Mouse (Mus musculus) gastrocnemius, adult 2 months (tissue): Measurements from ENCODE around the gene Maml3. TPM values are rescaled to one million over a fixed set of nuclear protein-coding genes. Genes with fewer than 3 reads are reported as not detected.

Experiments
- DNase-seq: peaks from one replicate; pipeline ENCODE4 v3.0.0; 2022
- H3K27ac ChIP-seq: fragments of 200-600 bp; 2 replicates; pipeline ENCODE4 v1.8.1; 2022; ENCODE audit warnings: mild to moderate bottlenecking
- H3K4me3 ChIP-seq: fragments of 200-600 bp; 2 replicates; pipeline ENCODE4 v1.8.1; 2022; ENCODE audit warnings: mild to moderate bottlenecking, moderate library complexity
- CTCF ChIP-seq: fragments of 200-600 bp; IDR thresholded peaks from 2 replicates; pipeline ENCODE4 v1.8.1; 2022; ENCODE audit warnings: antibody characterized with exemption, mild to moderate bottlenecking, moderate library complexity
- intact Hi-C: fragments of 180-260 bp; cut with DNase I; formaldehyde crosslinking; loops from one replicate; pipeline ENCODE4 v1.15.1; 2025
- total RNA-seq, 2 experiments: library from RNA; stranded (reverse); gene quantifications; 2 replicates each; pipeline ENCODE4 v1.2.3; 2021

Maml3 gene
- total RNA-seq, 2 experiments from 2014 or later: 2.0 to 2.5 TPM

DNA sequence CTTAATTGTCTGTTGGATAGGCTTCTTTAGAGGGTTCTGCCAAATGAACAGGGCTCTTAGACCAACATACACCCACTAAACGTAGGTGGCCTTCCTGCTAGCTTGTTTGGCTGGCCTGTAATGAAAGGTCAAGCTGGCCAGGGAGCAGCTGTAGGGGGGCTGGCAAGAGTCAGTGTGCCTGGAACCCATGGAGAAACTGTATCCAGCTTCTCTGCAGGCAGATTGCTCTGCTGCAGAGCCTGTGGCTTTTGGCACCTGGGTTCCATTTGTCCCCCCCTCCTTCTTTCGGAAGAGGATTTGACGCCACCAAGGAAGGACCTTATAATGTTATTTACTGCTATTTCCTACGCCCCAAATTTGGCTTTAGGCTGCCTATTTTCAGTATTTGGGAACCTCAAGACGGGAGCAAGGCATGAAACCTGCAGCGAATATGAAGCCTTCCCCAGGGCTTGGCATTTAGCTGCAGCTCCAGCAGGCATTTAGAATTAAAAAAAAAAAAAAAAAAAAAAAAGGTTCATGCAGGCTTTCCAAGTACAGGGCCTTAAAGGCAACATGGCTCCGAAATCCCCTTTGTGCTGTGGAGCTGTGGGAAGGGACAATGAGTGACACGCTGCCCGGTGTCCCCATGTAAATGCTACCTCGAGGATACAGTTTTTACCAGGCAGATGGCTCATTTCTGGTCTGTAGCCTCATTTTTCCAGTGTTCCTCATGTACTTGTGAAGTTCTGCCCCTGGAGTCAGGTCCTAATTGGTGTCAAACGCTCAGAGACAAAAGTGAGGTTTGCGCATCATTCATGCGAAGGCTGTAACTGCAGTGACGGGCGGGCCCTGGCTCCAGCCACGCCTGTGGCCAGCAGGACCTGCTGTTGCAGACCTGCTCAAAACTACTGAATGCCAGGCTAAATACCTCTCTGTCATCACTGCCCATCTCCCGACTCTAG is 356.2 kb downstream of the Maml3 start:
- no peak overlapping the region for H3K4me3 ChIP-seq
- TF ChIP-seq CTCF: no peak
- peak; percentile 58 for DNase-seq
- intact Hi-C loops: loop anchor here (2.0 kb wide), 1 partner anchor 40 kb away; no protein-coding TSS in a partner anchor
- peak overlapping the region; percentile 72 for H3K27ac ChIP-seq

- intact Hi-C loops: no loop called here
Observed at GRCm38 (mm10) chr3:51746816-51747215, 358.1 kb downstream of the Maml3 start.

GRCm38 (mm10) chr3:51745162-51745561 is 359.7 kb downstream of the Maml3 start:
- Histone ChIP-seq H3K4me3 (no peak overlapping the region), H3K27ac (no peak overlapping the region)
- DNase-seq: no peak
- intact Hi-C loops: no loop called here
- TF ChIP-seq CTCF: no peak

More at GRCm38 (mm10) chr3:51746816-51747215, 358.1 kb downstream of the Maml3 start:
- TF ChIP-seq CTCF: no peak
- Histone ChIP-seq H3K27ac (no peak overlapping the region), H3K4me3 (no peak overlapping the region)
- DNase-seq: no peak

DNA sequence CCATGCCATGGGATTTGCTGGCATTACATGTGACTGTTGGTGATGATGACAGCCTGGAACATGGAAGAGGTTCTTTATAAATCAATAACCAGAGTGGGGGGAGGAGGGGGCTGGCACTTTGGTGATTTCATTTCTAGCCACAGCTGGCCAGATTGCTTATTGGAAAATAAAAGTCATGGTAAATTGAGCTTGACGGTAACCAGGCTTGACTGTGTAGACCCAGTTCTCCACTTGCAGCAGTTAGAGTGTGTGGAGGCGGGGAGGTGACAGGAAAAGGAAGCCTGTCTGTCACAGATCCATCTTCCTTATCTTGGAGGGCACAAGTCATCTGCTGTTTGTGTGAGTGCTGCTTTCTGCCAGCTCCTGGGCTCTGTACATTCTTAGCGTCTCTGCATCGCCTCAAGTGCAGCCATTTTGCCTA is 360.5 kb downstream of the Maml3 start:
- no peak for DNase-seq
- TF ChIP-seq CTCF: no peak
- intact Hi-C loops: no loop called here
- no peak overlapping the region for H3K4me3 ChIP-seq
- no peak overlapping the region for H3K27ac ChIP-seq

GRCm38 (mm10) chr3:51742405-51742804 is 362.5 kb downstream of the Maml3 start:
- H3K27ac ChIP-seq: no peak overlapping the region
- no peak for DNase-seq
- no peak overlapping the region for H3K4me3 ChIP-seq
- TF ChIP-seq CTCF: no peak
- intact Hi-C loops: no loop called here

- intact Hi-C loops: no loop called here
- no peak for DNase-seq
- Histone ChIP-seq H3K4me3 (no peak overlapping the region), H3K27ac (no peak overlapping the region)
- TF ChIP-seq CTCF: no peak
Observed at GRCm38 (mm10) chr3:51741824-51742223, 363.1 kb downstream of the Maml3 start.

- H3K4me3 ChIP-seq: no peak overlapping the region
- intact Hi-C loops: no loop called here
- H3K27ac ChIP-seq: no peak overlapping the region
- no peak for TF ChIP-seq CTCF
- no peak for DNase-seq
Observed at GRCm38 (mm10) chr3:51739835-51740112, 365.1 kb downstream of the Maml3 start.

GRCm38 (mm10) chr3:51739049-51739834 is 365.6 kb downstream of the Maml3 start:
- Histone ChIP-seq H3K27ac (no peak overlapping the region), H3K4me3 (no peak overlapping the region)
- intact Hi-C loops: no loop called here
- no peak; the same call in 1 of the 2 replicates for TF ChIP-seq CTCF
- DNase-seq: no peak

- no peak for DNase-seq
- Histone ChIP-seq H3K4me3 (no peak overlapping the region), H3K27ac (no peak overlapping the region)
- intact Hi-C loops: no loop called here
- TF ChIP-seq CTCF: no peak
Observed at GRCm38 (mm10) chr3:51733685-51734084, 371.2 kb downstream of the Maml3 start.

GRCm38 (mm10) chr3:51731949-51732636 is 372.8 kb downstream of the Maml3 start:
- intact Hi-C loops: no loop called here
- H3K27ac ChIP-seq: no peak overlapping the region
- no peak for TF ChIP-seq CTCF
- H3K4me3 ChIP-seq: no peak overlapping the region
- DNase-seq: no peak

DNA sequence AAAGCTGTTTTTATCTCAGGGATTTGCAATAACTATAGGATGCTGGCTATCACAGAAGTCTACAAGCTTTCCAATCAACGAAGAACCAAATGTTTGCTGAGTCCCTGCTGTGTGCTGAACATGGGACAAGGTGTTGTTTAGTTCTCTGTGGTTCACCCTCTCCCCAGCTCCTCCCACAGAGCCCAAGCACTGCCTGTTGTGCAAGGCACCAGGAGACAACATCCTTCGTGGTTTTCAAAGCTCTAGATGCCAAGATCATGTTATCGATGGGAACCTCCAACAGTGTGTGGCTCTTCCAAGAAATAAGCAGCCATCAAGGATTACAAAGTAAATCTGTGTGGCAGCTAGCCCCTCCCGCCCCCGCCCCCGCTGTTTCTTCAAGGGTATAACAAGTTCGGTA is 374.2 kb downstream of the Maml3 start:
- TF ChIP-seq CTCF: no peak
- no peak overlapping the region for H3K27ac ChIP-seq
- DNase-seq: no peak
- intact Hi-C loops: no loop called here
- H3K4me3 ChIP-seq: no peak overlapping the region

DNA sequence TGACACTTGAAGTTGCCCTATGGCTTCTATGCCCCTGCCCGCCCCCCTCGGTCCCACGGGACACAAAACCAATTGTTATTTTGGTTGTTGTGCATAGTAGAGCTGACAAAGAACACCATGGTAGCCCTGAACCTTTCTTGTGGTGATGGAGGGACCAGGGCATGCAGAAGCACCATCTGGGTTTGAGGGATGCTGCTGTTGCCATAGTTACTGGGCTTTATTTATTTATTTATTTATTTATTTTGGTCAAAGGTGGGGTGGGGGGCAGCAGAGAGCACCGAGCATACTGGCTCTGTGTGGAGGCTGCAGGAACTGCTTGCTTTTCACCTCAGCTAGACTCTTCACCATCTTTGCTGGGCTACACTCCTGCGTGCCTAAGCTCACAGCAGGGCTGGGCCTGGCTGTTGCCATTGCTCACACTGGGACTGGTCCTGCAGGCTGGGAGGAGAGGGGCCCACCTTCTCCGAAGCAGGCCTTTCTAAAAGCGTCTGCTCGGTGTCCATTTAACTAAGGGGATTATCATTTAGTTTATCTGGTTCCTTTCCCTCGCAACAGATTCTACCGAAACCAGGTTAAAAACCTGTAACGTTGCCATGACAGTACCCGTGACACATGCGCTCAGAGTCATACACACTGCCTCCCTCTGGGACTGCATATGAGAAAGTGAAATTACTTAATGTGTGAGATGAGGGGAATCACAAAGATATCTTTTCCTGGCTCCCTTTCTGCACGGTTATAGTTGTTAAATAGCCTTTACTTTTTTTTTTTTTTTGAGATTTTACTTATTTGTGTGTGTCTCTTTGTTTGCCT is 375.6 kb downstream of the Maml3 start:
- intact Hi-C loops: no loop called here
- no peak for DNase-seq
- Histone ChIP-seq H3K4me3 (no peak overlapping the region), H3K27ac (no peak overlapping the region)
- TF ChIP-seq CTCF: no peak
